Mouse (Mus musculus): ENCODE results near the gene 1700018G05Rik.
"Not testable (repeated sequence)": the region's sequence is repeated elsewhere in the genome, so short reads cannot be mapped to it uniquely, and the experiment has no call there.

1700018G05Rik gene

GRCm38 (mm10) chrX:102928072-102928471 is at the start of gene 1700018G05Rik:
TSS of gene 1700018G05Rik (plus strand) at chrX:102928372.
- DNase-seq (ENCODE audit: extremely low spot score, low read depth, low spot score) = not testable (repeated sequence)

DNA sequence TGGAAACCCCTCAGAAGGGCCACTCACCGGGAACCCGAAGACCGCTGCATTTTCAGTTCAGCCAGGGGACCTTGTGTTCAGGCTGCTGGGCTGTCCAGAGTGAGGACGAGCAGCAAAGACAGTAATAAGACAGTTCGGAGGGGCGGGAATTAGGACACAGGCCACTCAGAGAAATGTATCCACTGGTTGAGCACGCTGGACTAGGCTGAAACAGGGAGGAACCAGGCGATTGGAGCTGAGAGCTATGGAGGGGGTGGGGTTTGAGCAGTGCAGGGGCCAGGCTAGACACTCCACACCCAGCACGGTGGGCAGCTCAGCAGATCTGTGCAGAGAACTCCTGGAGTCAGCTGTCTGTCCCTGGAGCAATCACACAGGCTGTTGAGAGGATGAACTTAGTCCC is 19.6 kb upstream of the 1700018G05Rik start, which contains the start of the genes Dmrtc1a and 1700011M02Rik:
TSS of gene Dmrtc1a (minus strand) at position 101 of the 400 bp plus-strand sequence.
TSS of gene 1700011M02Rik (plus strand) at position 319 of the 400 bp plus-strand sequence.
- not testable (repeated sequence) for DNase-seq (ENCODE audit: extremely low spot score, low read depth, low spot score)

- not testable (repeated sequence) for DNase-seq (ENCODE audit: extremely low spot score, low read depth, low spot score)
These were observed 13.3 kb upstream of the 1700018G05Rik start for GRCm38 (mm10) chrX:102914823-102915222.

GRCm38 (mm10) chrX:102926707-102927106 is 1.5 kb upstream of the 1700018G05Rik start:
- DNase-seq (ENCODE audit: extremely low spot score, low read depth, low spot score) = not testable (repeated sequence)

- no peak for DNase-seq (ENCODE audit: extremely low spot score, low read depth, low spot score)
These were observed 4.9 kb downstream of the 1700018G05Rik start for GRCm38 (mm10) chrX:102932992-102933570.

GRCm38 (mm10) chrX:102933571-102934394 is 5.6 kb downstream of the 1700018G05Rik start:
- no peak for DNase-seq (ENCODE audit: extremely low spot score, low read depth, low spot score)

- no peak for DNase-seq (ENCODE audit: extremely low spot score, low read depth, low spot score)
These were observed 6.2 kb downstream of the 1700018G05Rik start for GRCm38 (mm10) chrX:102934395-102934764.

DNA sequence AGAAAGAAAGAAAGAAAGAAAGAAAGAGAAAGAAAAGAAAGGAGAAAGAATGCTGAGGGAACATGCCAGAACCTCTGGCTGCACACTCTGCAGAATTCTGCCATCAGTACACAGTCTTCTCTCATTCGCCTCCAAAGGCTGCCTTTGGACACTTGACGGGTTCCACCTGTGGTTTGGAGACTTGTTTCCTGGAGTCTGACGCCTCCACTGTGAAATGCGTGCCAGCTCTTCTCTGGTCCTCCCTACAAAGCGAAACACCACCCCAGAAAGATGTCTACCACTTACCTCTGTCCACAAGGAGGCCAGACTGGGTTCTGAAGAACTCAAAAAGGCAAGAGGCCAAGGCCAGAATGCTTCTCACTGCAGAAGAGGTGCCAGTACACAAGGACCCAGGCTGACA is 8.6 kb downstream of the 1700018G05Rik start:
- no peak for DNase-seq (ENCODE audit: extremely low spot score, low read depth, low spot score)

DNA sequence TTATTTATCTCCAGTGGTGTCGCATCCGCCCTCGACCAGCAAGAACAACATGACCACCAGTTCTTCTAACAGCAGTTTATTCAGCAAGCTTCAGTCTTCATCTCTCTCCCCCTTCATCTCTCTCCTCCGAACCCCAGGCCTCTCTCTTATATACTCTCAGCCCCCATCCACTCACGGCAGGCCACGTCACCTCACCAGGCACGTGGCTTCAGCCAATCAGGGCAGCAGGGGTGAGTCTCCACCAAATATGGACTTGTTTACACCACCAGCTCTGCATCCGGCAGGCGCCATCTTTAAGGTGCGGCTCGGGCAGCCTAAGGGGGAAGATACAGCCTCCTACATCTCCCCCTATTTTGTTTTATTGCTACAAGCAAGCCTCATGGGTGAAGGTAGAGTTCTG is 22.0 kb downstream of the 1700018G05Rik start:
- not testable (repeated sequence) for DNase-seq (ENCODE audit: extremely low spot score, low read depth, low spot score)

DNA sequence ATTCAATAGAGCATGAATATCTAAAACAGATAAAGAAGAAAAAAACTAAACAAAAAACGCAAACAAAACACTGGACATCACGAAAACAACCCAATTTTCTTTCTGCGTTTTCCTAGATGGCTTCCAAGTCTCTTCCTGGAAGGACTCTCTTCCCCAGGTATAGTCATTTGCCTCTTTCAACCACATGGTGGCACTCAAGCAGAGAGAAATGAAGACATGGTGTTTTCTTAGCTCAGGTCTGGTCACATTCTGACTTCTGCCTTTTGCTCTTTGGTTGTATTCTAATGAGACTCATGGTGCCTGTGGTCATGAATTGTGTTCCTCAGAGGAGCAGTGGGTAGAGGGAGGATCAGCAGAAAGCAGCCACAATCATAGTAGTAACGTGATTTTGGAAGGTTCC is 30.7 kb downstream of the 1700018G05Rik start:
- DNase-seq (ENCODE audit: extremely low spot score, low read depth, low spot score) = peak; percentile 3

DNA sequence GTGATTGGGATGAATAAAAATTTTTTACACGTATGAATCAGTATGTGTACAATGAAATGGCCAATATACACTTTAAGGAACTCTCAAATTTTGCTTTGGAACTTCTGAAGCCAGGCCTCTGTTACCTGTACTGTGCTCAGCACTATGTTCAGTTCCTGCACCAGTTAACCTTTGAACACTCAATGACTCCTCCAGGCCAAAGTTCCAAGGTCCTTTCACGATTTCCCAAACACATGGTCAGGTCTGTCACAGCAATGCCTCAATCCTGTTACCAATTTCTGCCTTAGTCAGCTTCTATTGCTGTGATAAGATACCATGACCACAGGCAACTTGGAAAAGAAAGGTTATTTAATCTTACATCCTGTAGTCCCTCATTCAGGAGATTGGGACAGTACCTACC is 32.4 kb downstream of the 1700018G05Rik start:
- DNase-seq (ENCODE audit: extremely low spot score, low read depth, low spot score) = no peak

Data from hindlimb bud, embryonic 11.5 days (tissue).